Mouse (Mus musculus) adrenal gland, adult 18-20 months (tissue): ENCODE data around the gene Vps53. TPM values are rescaled to one million over a fixed set of nuclear protein-coding genes. Genes with fewer than 3 reads are reported as not detected.
"Not testable (repeated sequence)": the region's sequence is repeated elsewhere in the genome, so short reads cannot be mapped to it uniquely, and the experiment has no call there.

Experiments
- DNase-seq, 2 experiments: peaks; one replicate each; pipeline ENCODE4 v3.0.0; 2021 to 2022; ENCODE audit warnings: low spot score in 2 of 2
- total RNA-seq, 2 experiments: library from RNA; stranded (reverse); gene quantifications; 1 replicate in 1 of 2; 2 replicates in 1 of 2; pipeline ENCODE4 v1.2.3; 2021

The Vps53 gene
- total RNA-seq, 2 experiments from 2014 or later = 44.7 to 49.4 TPM

- DNase-seq = no peak
These were observed 152.8 kb downstream of the Vps53 start for GRCm38 (mm10) chr11:76026527-76027138.

- no peak for DNase-seq
These were observed 154.3 kb downstream of the Vps53 start for GRCm38 (mm10) chr11:76025080-76025583.

- DNase-seq = no peak
These were observed 158.5 kb downstream of the Vps53 start for GRCm38 (mm10) chr11:76020916-76021315.

- no peak for DNase-seq
These were observed 159.6 kb downstream of the Vps53 start for GRCm38 (mm10) chr11:76019879-76020278.

- DNase-seq = no peak
These were observed 163.6 kb downstream of the Vps53 start for GRCm38 (mm10) chr11:76015814-76016213.

GRCm38 (mm10) chr11:76015251-76015650, 164.2 kb downstream of the Vps53 start:
- no peak for DNase-seq

- no peak for DNase-seq
These were observed 168.4 kb downstream of the Vps53 start for GRCm38 (mm10) chr11:76010838-76011624.

GRCm38 (mm10) chr11:76009101-76009500, 170.3 kb downstream of the Vps53 start:
- no peak for DNase-seq

- DNase-seq = no peak
These were observed 171.3 kb downstream of the Vps53 start for GRCm38 (mm10) chr11:76008162-76008561.

- DNase-seq = not testable (repeated sequence)
These were observed 175.2 kb downstream of the Vps53 start for GRCm38 (mm10) chr11:76004276-76004675.

- no peak for DNase-seq
These were observed 178.1 kb downstream of the Vps53 start for GRCm38 (mm10) chr11:76001237-76001878.

GRCm38 (mm10) chr11:76000701-76001100, 178.7 kb downstream of the Vps53 start:
- DNase-seq = no peak

GRCm38 (mm10) chr11:75999440-76000155, 179.8 kb downstream of the Vps53 start, which contains the start of gene 1700016K19Rik:
1700016K19Rik (plus strand) TSS chr11:75999912.
- DNase-seq = peak; percentile 51 to 69

Other genes starting within 250 kb of the Vps53 start
- 10 to 100 TPM; 15.0 to 17.0 TPM for gene Rph3al, start 241.2 kb downstream of the Vps53 start, total RNA-seq
- gene 1700016K19Rik, start 179.7 kb downstream of the Vps53 start, total RNA-seq = not detected
- gene Rflnb, start 151.9 kb downstream of the Vps53 start, total RNA-seq = 10 to 100 TPM; 14.2 to 27.1 TPM
- gene Fam57a, start within 50 bp of the Vps53 start, total RNA-seq = 1 to 10 TPM; 3.9 to 5.8 TPM
- gene Dbil5, start 38.0 kb upstream of the Vps53 start, total RNA-seq = under 1 TPM in 1 of 2 experiments, not detected in 1; 0.60 TPM
- gene Gemin4, start 38.0 kb upstream of the Vps53 start, total RNA-seq = 1 to 10 TPM; 5.1 to 8.9 TPM
- gene Mrm3, start 64.1 kb upstream of the Vps53 start, total RNA-seq = 10 to 100 TPM; 19.2 to 21.2 TPM
- 100 to 1,000 TPM in 1 of 2 experiments, 10 to 100 TPM in 1; 75.0 to 108 TPM for gene Glod4, start 64.1 kb upstream of the Vps53 start, total RNA-seq
- gene Nxn, start 219.5 kb upstream of the Vps53 start, total RNA-seq = 10 to 100 TPM; 20.4 to 34.1 TPM
- gene Timm22, start 227.3 kb upstream of the Vps53 start, total RNA-seq = 10 to 100 TPM; 35.7 to 51.2 TPM